Mouse (Mus musculus): ENCODE results near the gene Hsd11b1. TPM values are rescaled to one million over a fixed set of nuclear protein-coding genes. Genes with fewer than 3 reads are reported as not detected.

Gene Hsd11b1
- total and polyA plus RNA-seq, 3 experiments: 2.0 to 6.3 (median 5.7) TPM

DNA sequence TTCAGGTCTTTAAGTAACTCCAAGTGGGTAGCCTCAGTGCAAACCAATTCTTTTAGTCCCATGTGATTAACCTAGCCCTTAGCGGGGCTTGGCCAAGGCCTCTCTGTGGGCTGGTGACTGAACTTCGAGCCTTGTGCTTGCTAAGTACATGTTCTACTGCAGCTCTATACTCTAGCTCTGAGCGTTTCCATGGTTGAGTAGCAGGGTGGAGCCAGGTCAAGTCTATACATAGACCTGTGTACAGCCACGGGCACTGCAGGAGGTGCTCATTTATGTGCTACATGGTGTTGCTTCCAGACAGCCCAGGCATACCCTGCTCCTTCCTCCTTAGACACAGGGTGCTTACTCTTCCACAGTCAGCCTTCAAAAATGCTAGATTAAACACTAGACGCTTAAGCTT, 32.0 kb upstream of the Hsd11b1 start:
- H3K27ac ChIP-seq (ENCODE audit: insufficient read depth, low read depth): no peak overlapping the region
- H3K79me2 ChIP-seq (replicated peaks; ENCODE audit: control insufficient read depth, extremely low read depth, insufficient read depth, poor library complexity, severe bottlenecking): no peaks in the 10 kb centered on the region
- H3K9ac ChIP-seq (ENCODE audit: insufficient read depth, low read depth): no peak overlapping the region
- TF ChIP-seq GABPA (IDR thresholded peaks at IDR 0.05; ENCODE audit: insufficient replicate concordance, low read depth, low read length): no peak
- TF ChIP-seq TBP (conservative IDR thresholded peaks at IDR 0.05; ENCODE audit: low read depth, low read length): no peak
- TF ChIP-seq UBTF (IDR thresholded peaks at IDR 0.05; ENCODE audit: low read depth, low read length): no peak
- no peak for TF ChIP-seq ZNF384 (IDR thresholded peaks at IDR 0.05; ENCODE audit: low read depth, low read length)
- TF ChIP-seq USF2 (conservative IDR thresholded peaks at IDR 0.05; ENCODE audit: low read depth, low read length): no peak
- TF ChIP-seq MYC (IDR thresholded peaks at IDR 0.05; ENCODE audit: low read depth, low read length): no peak
- no peak for TF ChIP-seq RAD21 (IDR thresholded peaks at IDR 0.05; ENCODE audit: low read depth, low read length)
- TF ChIP-seq E2F4 (IDR thresholded peaks at IDR 0.05; ENCODE audit: insufficient replicate concordance, low read depth, low read length): no peak
- no peak for TF ChIP-seq MAX (IDR thresholded peaks at IDR 0.05; ENCODE audit: low read length)
- TF ChIP-seq NRF1 (IDR thresholded peaks at IDR 0.05; ENCODE audit: low read depth, low read length): no peak
- no peak for TF ChIP-seq PAX5 (IDR thresholded peaks at IDR 0.05; ENCODE audit: low read length)
- no peak for TF ChIP-seq ZC3H11A (IDR thresholded peaks at IDR 0.05; ENCODE audit: low read depth, low read length)
- TF ChIP-seq CHD1 (IDR thresholded peaks at IDR 0.05; ENCODE audit: low read depth, low read length): no peak
- no peak for TF ChIP-seq KAT2A (IDR thresholded peaks at IDR 0.05; ENCODE audit: insufficient replicate concordance, low read length)
- no peak for TF ChIP-seq MEF2A (IDR thresholded peaks at IDR 0.05; ENCODE audit: borderline replicate concordance, low read depth, low read length)
- TF ChIP-seq RCOR1 (conservative IDR thresholded peaks at IDR 0.05; ENCODE audit: low read depth, low read length): no peak
- TF ChIP-seq ETS1 (conservative IDR thresholded peaks at IDR 0.05; ENCODE audit: low read depth, low read length): no peak
- in situ Hi-C loops (cut with MboI; ENCODE audit: low pct_ligation_motif_present, low pct_unique_long_range_greater_than_20kb, low sequenced_read_pairs): no loop called here
- dilution Hi-C loops (cut with MboI; ENCODE audit: extremely low pct_ligation_motif_present, extremely low pct_unique_long_range_greater_than_20kb, low sequenced_read_pairs): no loop called here
- no peaks in the 10 kb centered on the region for H3K36me3 ChIP-seq (replicated peaks in 1 of 2; ENCODE audit: control insufficient read depth in 1 of 2, insufficient read depth in 1 of 2, low read length in 1 of 2)
- no peak for DNase-seq (ENCODE audit: extremely low read depth)
- no peaks in the 10 kb centered on the region for H3K9me3 ChIP-seq (replicated peaks; ENCODE audit: low read length)
- no peak overlapping the region for H3K4me2 ChIP-seq (ENCODE audit: insufficient read depth, low read depth, poor library complexity, severe bottlenecking)
- H3K4me1 ChIP-seq (ENCODE audit: control insufficient read depth in 1 of 2, insufficient read depth in 2 of 2): no peaks in the 10 kb centered on the region
- H3K27me3 ChIP-seq (replicated peaks): no peaks in the 10 kb centered on the region
- no peak overlapping the region for H3K4me3 ChIP-seq (replicated peaks in 1 of 3; ENCODE audit: low read depth in 2 of 3, low read length in 2 of 3, poor library complexity in 1 of 3)

- H3K4me3 ChIP-seq (replicated peaks in 1 of 3; ENCODE audit: low read depth in 2 of 3, low read length in 2 of 3, poor library complexity in 1 of 3): no peak overlapping the region
- H3K4me2 ChIP-seq (ENCODE audit: insufficient read depth, low read depth, poor library complexity, severe bottlenecking): no peak overlapping the region
- H3K27ac ChIP-seq (ENCODE audit: insufficient read depth, low read depth): no peak overlapping the region
- H3K27me3 ChIP-seq (replicated peaks): no peaks in the 10 kb centered on the region
- H3K9me3 ChIP-seq (replicated peaks; ENCODE audit: low read length): no peaks in the 10 kb centered on the region
- dilution Hi-C loops (cut with MboI; ENCODE audit: extremely low pct_ligation_motif_present, extremely low pct_unique_long_range_greater_than_20kb, low sequenced_read_pairs) (no loop called here), in situ Hi-C loops (cut with MboI; ENCODE audit: low pct_ligation_motif_present, low pct_unique_long_range_greater_than_20kb, low sequenced_read_pairs) (no loop called here)
- H3K9ac ChIP-seq (ENCODE audit: insufficient read depth, low read depth): no peak overlapping the region
- H3K4me1 ChIP-seq (ENCODE audit: control insufficient read depth in 1 of 2, insufficient read depth in 2 of 2): no peaks in the 10 kb centered on the region
- no peak for TF ChIP-seq GABPA (IDR thresholded peaks at IDR 0.05; ENCODE audit: insufficient replicate concordance, low read depth, low read length)
- TF ChIP-seq ETS1 (conservative IDR thresholded peaks at IDR 0.05; ENCODE audit: low read depth, low read length): no peak
- no peak for DNase-seq (ENCODE audit: extremely low read depth)
- H3K36me3 ChIP-seq (replicated peaks in 1 of 2; ENCODE audit: control insufficient read depth in 1 of 2, insufficient read depth in 1 of 2, low read length in 1 of 2): no peaks in the 10 kb centered on the region
- H3K79me2 ChIP-seq (replicated peaks; ENCODE audit: control insufficient read depth, extremely low read depth, insufficient read depth, poor library complexity, severe bottlenecking): no peaks in the 10 kb centered on the region
Measured at GRCm38 (mm10) chr1:193293926-193294325, 30.1 kb upstream of the Hsd11b1 start.
